Mouse (Mus musculus) heart, adult 2 months (tissue): ENCODE measurements at regions not wholly inside any gene's neighbourhood (a gene's known extent, or its start where the extent isn't known, plus 50 kb on each side); places are given as distances from the start of the nearest gene placed in this dataset.

ENCODE experiments used
- CTCF ChIP-seq: fragments of 200-600 bp; IDR thresholded peaks from 2 replicates; pipeline ENCODE4 v1.8.1; 2022; ENCODE audit warnings: antibody characterized with exemption, mild to moderate bottlenecking, moderate library complexity
- EP300 ChIP-seq: fragments of 200-500 bp; IDR thresholded peaks from 2 replicates; pipeline ENCODE4 v1.6.1; 2011; ENCODE audit warnings: low read depth, low read length, control low read depth; ENCODE audit not compliant: insufficient read depth
- POLR2A ChIP-seq: fragments of 200-500 bp; IDR thresholded peaks from 2 replicates; pipeline ENCODE4 v1.6.1; 2011; ENCODE audit warnings: mild to moderate bottlenecking, low read depth, low read length, control low read depth; ENCODE audit not compliant: insufficient read depth

DNA sequence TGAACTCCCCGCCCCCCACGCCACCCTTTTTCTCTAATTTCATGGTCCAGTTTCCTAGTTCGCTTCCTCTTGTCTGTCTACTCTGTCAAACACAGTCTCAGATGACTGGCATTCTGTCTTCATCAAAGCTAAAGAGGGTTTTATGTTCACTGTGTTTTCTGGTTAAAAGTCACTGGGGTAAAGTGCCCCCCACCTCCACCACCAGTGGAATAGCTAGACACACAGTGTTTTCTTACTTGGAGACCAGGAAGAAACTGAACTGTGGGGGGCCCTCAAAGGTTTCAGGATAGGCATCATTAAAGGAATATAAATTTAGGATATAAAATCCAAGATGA, 69.9 kb downstream of the Enc1 start:
- TF ChIP-seq CTCF (no peak), POLR2A (no peak), EP300 (no peak)
